ENCODE assay signal across 13 mouse cellular contexts in genomic region chr2:25183336-25183735, GRCm38 (mm10). TPM values are rescaled to one million over a fixed set of nuclear protein-coding genes. Genes with fewer than 3 reads are reported as not detected.
DNase-seq lines count a peak whose midpoint lies in the region; ATAC-seq lines count a peak whose summit lies in the region.
"Had no signal": no experiment of that assay in that cellular context is flagged by ENCODE, and none has a peak within 500 bp of the region (broad histone marks: within the 10 kb centered on the region; RNA-seq: fewer than 3 reads in every experiment).

No protein-coding gene starts in this region.

- peaks cover 2% of the 10 kb centered on the region; the same call in 1 of the 2 replicates for H3K36me3 ChIP-seq in kidney, embryonic 16.5 days (ENCODE audit: insufficient read depth, low read length)
- no peaks in the 10 kb centered on the region for H3K36me3 ChIP-seq in embryonic facial prominence, embryonic 12.5 days
- no peaks in the 10 kb centered on the region for H3K36me3 ChIP-seq in hindbrain, embryonic 14.5 days (replicated peaks; ENCODE audit: control insufficient read depth, insufficient read depth)
- H3K36me3 ChIP-seq in neural tube, embryonic 14.5 days (ENCODE audit: control insufficient read depth, insufficient read depth, low read length): no peaks in the 10 kb centered on the region

- H3K4me1 ChIP-seq in kidney, embryonic 16.5 days (ENCODE audit: insufficient read depth, low read length): peaks cover 58% of the 10 kb centered on the region
- H3K4me1 ChIP-seq in embryonic facial prominence, embryonic 12.5 days: peaks cover 35% of the 10 kb centered on the region
- H3K4me1 ChIP-seq in hindbrain, embryonic 14.5 days (replicated peaks; ENCODE audit: control insufficient read depth, insufficient read depth, low read length): peaks cover 32% of the 10 kb centered on the region; the same call in 1 of the 2 replicates
- H3K4me1 ChIP-seq in neural tube, embryonic 14.5 days (ENCODE audit: control insufficient read depth, insufficient read depth, low read length): peaks cover 9% of the 10 kb centered on the region

- 56% methylated on average over 2 of the region's 2 CpGs for WGBS in kidney, embryonic 16.5 days
- WGBS in embryonic facial prominence, embryonic 12.5 days: 66% methylated on average over 2 of the region's 2 CpGs
- WGBS in hindbrain, embryonic 14.5 days: 30% methylated on average over 2 of the region's 2 CpGs
- WGBS in neural tube, embryonic 14.5 days: 47% methylated on average over 2 of the region's 2 CpGs

- DNase-seq in kidney, adult 18-20 months: no peak
- DNase-seq in hindbrain, embryonic 14.5 days (ENCODE audit: low spot score): no peak
- DNase-seq in right cerebral cortex, adult 18-20 months: no peak
- DNase-seq in cerebellum, postnatal 25 days: no peak
- no peak for DNase-seq in urinary bladder, postnatal 10 days (ENCODE audit: low spot score)
- DNase-seq: lung, adult 2 months; right cerebral cortex, postnatal 4 days had no signal

- H3K9me3 ChIP-seq in kidney, embryonic 16.5 days (ENCODE audit: low read length): no peaks in the 10 kb centered on the region
- no peaks in the 10 kb centered on the region for H3K9me3 ChIP-seq in embryonic facial prominence, embryonic 12.5 days
- H3K9me3 ChIP-seq in hindbrain, embryonic 14.5 days (ENCODE audit: control insufficient read depth, low read length): no peaks in the 10 kb centered on the region
- no peaks in the 10 kb centered on the region for H3K9me3 ChIP-seq in neural tube, embryonic 14.5 days (ENCODE audit: control insufficient read depth, low read length)

- peak overlapping the region; percentile 87 for H3K4me2 ChIP-seq in kidney, embryonic 16.5 days (replicated peaks; ENCODE audit: low read depth, low read length)
- peak overlapping the region; percentile 80 for H3K4me2 ChIP-seq in embryonic facial prominence, embryonic 12.5 days (replicated peaks)
- peak overlapping the region; percentile 87 for H3K4me2 ChIP-seq in hindbrain, embryonic 14.5 days (replicated peaks)
- H3K4me2 ChIP-seq in neural tube, embryonic 14.5 days (ENCODE audit: low read depth, low read length): peak overlapping the region; percentile 82

- no peak overlapping the region for H3K27ac ChIP-seq in kidney, embryonic 16.5 days (ENCODE audit: low read length)
- no peak overlapping the region for H3K27ac ChIP-seq in embryonic facial prominence, embryonic 12.5 days
- H3K27ac ChIP-seq in hindbrain, embryonic 14.5 days: no peak overlapping the region
- no peak overlapping the region for H3K27ac ChIP-seq in neural tube, embryonic 14.5 days (ENCODE audit: low read depth, low read length)

- no peak overlapping the region; the same call in 1 of the 2 replicates for H3K9ac ChIP-seq in kidney, embryonic 16.5 days (replicated peaks; ENCODE audit: low read length)
- H3K9ac ChIP-seq in embryonic facial prominence, embryonic 12.5 days: no peak overlapping the region
- no peak overlapping the region; the same call in 1 of the 2 replicates for H3K9ac ChIP-seq in hindbrain, embryonic 14.5 days
- H3K9ac ChIP-seq in neural tube, embryonic 14.5 days (replicated peaks; ENCODE audit: low read depth, low read length): no peak overlapping the region

- no peak for ATAC-seq in kidney, embryonic 16.5 days (ENCODE audit: low FRiP score, low TSS enrichment)
- ATAC-seq in embryonic facial prominence, embryonic 12.5 days (ENCODE audit: insufficient number of reproducible peaks, insufficient read depth, low FRiP score, low TSS enrichment): no peak
- no peak for ATAC-seq in hindbrain, embryonic 14.5 days (ENCODE audit: low FRiP score)
- no peak for ATAC-seq in neural tube, embryonic 14.5 days (ENCODE audit: low read depth)
- ATAC-seq: inflammation-experienced regulatory T-cells, adult 6 months; Patski had no signal

- peak overlapping the region; percentile 67 for H3K4me3 ChIP-seq in kidney, embryonic 16.5 days (ENCODE audit: low read length)
- H3K4me3 ChIP-seq in embryonic facial prominence, embryonic 12.5 days: peak overlapping the region; percentile 55; the same call in 1 of the 2 replicates
- peak overlapping the region; percentile 59 for H3K4me3 ChIP-seq in hindbrain, embryonic 14.5 days (replicated peaks; ENCODE audit: low read length)
- peak overlapping the region; percentile 63; the same call in 1 of the 2 replicates for H3K4me3 ChIP-seq in neural tube, embryonic 14.5 days (ENCODE audit: low read depth, low read length)

- peaks cover 38% of the 10 kb centered on the region for H3K27me3 ChIP-seq in kidney, embryonic 16.5 days (ENCODE audit: insufficient read depth, low read length)
- H3K27me3 ChIP-seq in embryonic facial prominence, embryonic 12.5 days: peaks cover 71% of the 10 kb centered on the region
- H3K27me3 ChIP-seq in hindbrain, embryonic 14.5 days (ENCODE audit: control insufficient read depth, insufficient read depth, low read length): no peaks in the 10 kb centered on the region
- H3K27me3 ChIP-seq in neural tube, embryonic 14.5 days (ENCODE audit: control insufficient read depth, insufficient read depth, low read length): no peaks in the 10 kb centered on the region

RNA-seq across cellular contexts. Expression of gene Nrarp, which starts 2.8 kb away (rescaled TPM):
- polyA plus RNA-seq in kidney, embryonic 16.5 days (2015; fragmentation: Nextera tagmentation; extraction: Ambion mirVana): 18.4 and 18.8 TPM in 2 replicates
- polyA plus RNA-seq in embryonic facial prominence, embryonic 12.5 days (2016; fragmentation: Nextera tagmentation; extraction: Ambion mirVana): 21.3 and 24.7 TPM in 2 replicates
- 15.6 and 19.9 TPM in 2 replicates for polyA plus RNA-seq in hindbrain, embryonic 14.5 days (2014; fragmentation: Nextera tagmentation; extraction: Ambion mirVana)
- 10.7 and 15.1 TPM in 2 replicates for polyA plus RNA-seq in neural tube, embryonic 14.5 days (2014; fragmentation: Nextera tagmentation; extraction: Ambion mirVana)

RNA-seq across cellular contexts. Expression of gene Tor4a, which starts 13.3 kb away (rescaled TPM):
- polyA plus RNA-seq in kidney, embryonic 16.5 days (2015; fragmentation: Nextera tagmentation; extraction: Ambion mirVana): 16.0 and 16.8 TPM in 2 replicates
- 3.1 and 3.9 TPM in 2 replicates for polyA plus RNA-seq in embryonic facial prominence, embryonic 12.5 days (2016; fragmentation: Nextera tagmentation; extraction: Ambion mirVana)
- polyA plus RNA-seq in hindbrain, embryonic 14.5 days (2014; fragmentation: Nextera tagmentation; extraction: Ambion mirVana): 2.0 and 2.2 TPM in 2 replicates
- polyA plus RNA-seq in neural tube, embryonic 14.5 days (2014; fragmentation: Nextera tagmentation; extraction: Ambion mirVana): 0.88 and 1.4 TPM in 2 replicates

RNA-seq across cellular contexts. Expression of gene Nelfb, which starts 28.0 kb away (rescaled TPM):
- 131 and 138 TPM in 2 replicates for polyA plus RNA-seq in kidney, embryonic 16.5 days (2015; fragmentation: Nextera tagmentation; extraction: Ambion mirVana)
- 119 and 121 TPM in 2 replicates for polyA plus RNA-seq in embryonic facial prominence, embryonic 12.5 days (2016; fragmentation: Nextera tagmentation; extraction: Ambion mirVana)
- 88.0 and 91.6 TPM in 2 replicates for polyA plus RNA-seq in hindbrain, embryonic 14.5 days (2014; fragmentation: Nextera tagmentation; extraction: Ambion mirVana)
- 74.7 and 86.2 TPM in 2 replicates for polyA plus RNA-seq in neural tube, embryonic 14.5 days (2014; fragmentation: Nextera tagmentation; extraction: Ambion mirVana)

RNA-seq across cellular contexts. Expression of gene Stpg3, which starts 31.1 kb away (rescaled TPM):
- polyA plus RNA-seq in kidney, embryonic 16.5 days (2015; fragmentation: Nextera tagmentation; extraction: Ambion mirVana): 0.54 and 0.82 TPM in 2 replicates
- not detected in 2 replicates for polyA plus RNA-seq in embryonic facial prominence, embryonic 12.5 days (2016; fragmentation: Nextera tagmentation; extraction: Ambion mirVana)
- polyA plus RNA-seq in hindbrain, embryonic 14.5 days (2014; fragmentation: Nextera tagmentation; extraction: Ambion mirVana): not detected in 2 replicates
- polyA plus RNA-seq in neural tube, embryonic 14.5 days (2014; fragmentation: Nextera tagmentation; extraction: Ambion mirVana): not detected in 2 replicates
- polyA plus RNA-seq: cortical plate, adult 2 months; inflammation-experienced regulatory T-cells, adult 6 months; lung, adult 2 months had no signal

RNA-seq across cellular contexts. Expression of gene Fam166a, which starts 35.2 kb away (rescaled TPM):
- 0.37 TPM in 1 of 2 replicates, not detected in the other for polyA plus RNA-seq in kidney, embryonic 16.5 days (2015; fragmentation: Nextera tagmentation; extraction: Ambion mirVana)
- polyA plus RNA-seq in embryonic facial prominence, embryonic 12.5 days (2016; fragmentation: Nextera tagmentation; extraction: Ambion mirVana): 1.1 TPM in 1 of 2 replicates, not detected in the other
- polyA plus RNA-seq in hindbrain, embryonic 14.5 days (2014; fragmentation: Nextera tagmentation; extraction: Ambion mirVana): not detected in 2 replicates
- polyA plus RNA-seq in neural tube, embryonic 14.5 days (2014; fragmentation: Nextera tagmentation; extraction: Ambion mirVana): 0.91 TPM in 1 of 2 replicates, not detected in the other
- polyA plus RNA-seq: inflammation-experienced regulatory T-cells, adult 6 months had no signal
